Mouse (Mus musculus) spleen, postnatal 10 days (tissue): ENCODE results near the gene Lce3f.

ENCODE experiments used
- DNase-seq, 2 experiments: peaks; one replicate each; pipeline ENCODE4 v3.0.0; 2021 to 2022; ENCODE audit warnings: low spot score in 2 of 2

Gene Lce3f

DNA sequence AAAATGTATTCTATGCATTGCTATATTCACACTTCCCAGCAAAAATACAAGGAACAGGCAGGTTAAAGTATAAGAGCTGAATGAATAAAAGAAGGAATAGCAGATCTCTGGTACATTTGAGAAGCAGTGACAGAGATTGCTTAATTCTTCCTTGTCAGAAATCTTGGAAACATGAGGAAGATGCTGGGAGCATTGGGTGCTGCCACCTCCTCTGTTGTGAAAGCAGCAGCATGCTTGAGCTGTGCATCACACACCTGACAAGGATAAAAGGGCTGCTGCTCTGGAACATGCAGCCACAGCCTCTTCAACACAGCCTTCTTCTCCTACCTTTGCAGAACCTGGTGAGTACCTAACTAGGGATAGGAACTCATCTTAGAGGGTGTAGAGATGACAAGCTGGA lies at the start of gene Lce3f:
Gene Lce3f, plus strand, starts transcription at position 301 of the 400 bp plus-strand sequence.
- no peak for DNase-seq

- DNase-seq: no peak
These were observed 47.8 kb upstream of the Lce3f start, which contains the start of gene Lce3c for GRCm38 (mm10) chr3:92944186-92944585. Gene Lce3c (plus strand): TSS chr3:92944486.

DNA sequence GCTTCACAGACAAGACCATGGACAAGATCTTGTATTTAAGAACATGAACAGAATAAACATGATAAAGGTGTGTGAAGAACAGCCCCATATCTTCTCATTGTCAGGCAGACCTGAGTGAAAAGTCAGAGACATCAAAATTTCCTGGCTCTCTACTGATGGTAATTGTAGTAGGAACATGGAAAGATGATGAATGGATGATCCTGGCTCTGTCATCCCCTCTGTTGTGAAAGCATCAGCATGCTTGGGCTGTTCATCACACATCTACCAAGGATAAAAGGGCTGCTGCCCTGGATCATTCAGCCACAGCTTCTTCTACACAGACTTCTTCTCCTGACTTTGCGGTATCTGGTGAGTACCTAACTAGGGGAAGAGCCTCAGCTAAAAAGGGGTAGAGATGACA lies 34.9 kb upstream of the Lce3f start, which contains the start of gene Lce3d:
Gene Lce3d, plus strand, starts transcription at position 301 of the 400 bp plus-strand sequence.
- no peak for DNase-seq

- DNase-seq: no peak
These were observed 25.3 kb upstream of the Lce3f start, which contains the start of gene Lce3e for GRCm38 (mm10) chr3:92966761-92967160. Gene Lce3e (plus strand): TSS chr3:92967061.

DNA sequence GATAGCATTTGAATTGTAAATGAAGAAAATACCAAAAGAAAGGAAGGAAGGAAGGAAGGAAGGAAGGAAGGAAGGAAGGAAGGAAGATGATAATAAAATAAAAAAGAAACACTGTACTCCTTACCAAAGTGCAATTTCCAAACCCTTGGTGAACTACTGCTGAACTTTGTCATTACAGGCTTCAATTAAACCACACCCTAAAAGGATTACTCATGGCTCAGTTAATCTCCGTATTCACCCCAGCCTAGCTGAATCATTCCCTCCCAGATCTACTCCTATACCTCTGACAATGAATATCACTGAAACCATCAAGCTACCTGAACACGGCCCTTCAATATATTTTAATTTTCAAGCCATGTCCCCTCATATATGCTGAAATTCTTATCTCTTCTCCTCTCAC lies 13.5 kb upstream of the Lce3f start:
- no peak for DNase-seq

DNA sequence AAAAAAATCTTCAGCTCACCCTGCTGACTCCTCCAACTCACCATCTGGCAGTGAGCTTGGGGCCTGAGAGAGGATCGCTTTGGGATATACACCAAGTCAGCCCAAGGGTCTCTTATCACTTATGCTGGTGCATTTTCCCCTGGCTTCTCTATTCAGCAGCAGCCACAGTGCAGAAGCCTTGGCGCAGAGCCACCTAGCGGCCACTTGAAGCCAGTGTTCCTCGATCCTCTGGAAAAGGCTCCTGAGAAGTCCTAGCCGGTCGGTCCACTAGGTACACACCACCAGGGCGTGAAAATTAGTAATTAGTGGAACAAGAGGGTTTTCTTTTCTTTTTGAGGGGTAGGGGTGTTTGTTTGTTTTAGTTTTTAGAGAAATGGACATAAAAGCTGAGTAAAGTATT lies 6.7 kb downstream of the Lce3f start:
- DNase-seq: peak in 1 of 2 experiments; percentile 32

- no peak for DNase-seq
These were observed 8.6 kb downstream of the Lce3f start for GRCm38 (mm10) chr3:93000621-93001020.

- DNase-seq: no peak
These were observed 10.8 kb downstream of the Lce3f start for GRCm38 (mm10) chr3:93002843-93003242.

- DNase-seq: no peak
These were observed 22.4 kb downstream of the Lce3f start for GRCm38 (mm10) chr3:93014378-93014801.

DNA sequence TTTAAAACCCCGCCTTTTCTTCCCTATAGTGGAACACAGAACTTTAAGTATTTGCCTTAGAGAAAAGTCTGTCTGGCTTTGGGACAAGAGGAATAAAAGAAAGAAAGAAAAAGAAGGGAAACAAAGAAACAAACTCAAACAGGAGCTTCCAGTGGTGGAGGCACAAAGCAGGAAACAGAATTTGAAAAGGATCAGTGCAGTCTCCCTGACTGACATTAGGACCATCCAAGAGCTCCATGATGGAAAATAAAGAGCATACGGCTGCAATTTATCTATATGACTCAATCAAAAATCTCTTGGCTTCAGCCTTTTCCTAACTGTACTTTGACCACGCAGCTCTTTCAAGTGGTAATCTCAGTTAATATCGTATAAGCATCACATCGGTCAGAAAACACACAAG lies 22.8 kb downstream of the Lce3f start:
- DNase-seq: no peak

- no peak for DNase-seq
These were observed 23.6 kb downstream of the Lce3f start, which contains the start of gene Crct1 for GRCm38 (mm10) chr3:93015460-93016104. Gene Crct1 (minus strand): TSS chr3:93015687.

GRCm38 (mm10) chr3:93018960-93019359 lies 26.9 kb downstream of the Lce3f start, which contains the start of gene Lce1m:
Gene Lce1m (minus strand): TSS chr3:93019060.
- DNase-seq: no peak

DNA sequence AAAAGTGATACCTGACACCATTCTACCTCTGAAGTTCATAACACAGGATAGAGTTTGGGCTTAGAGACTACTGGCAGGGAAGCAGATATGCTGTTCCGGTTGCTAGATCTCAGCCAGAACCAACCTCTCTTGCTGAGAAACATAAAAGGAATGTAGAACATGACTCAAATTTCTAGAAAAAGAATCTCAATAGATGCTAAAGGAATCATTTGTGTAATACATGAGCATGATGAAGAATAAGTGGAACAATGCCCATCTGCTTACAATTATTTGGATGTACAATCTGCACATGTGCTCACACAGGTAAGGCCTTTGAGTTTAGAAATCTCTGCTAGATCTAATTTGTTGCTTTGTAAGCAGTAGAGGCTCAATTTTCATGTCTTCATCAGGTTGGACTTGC lies 29.1 kb downstream of the Lce3f start:
- no peak for DNase-seq

- DNase-seq: no peak
These were observed 31.6 kb downstream of the Lce3f start for GRCm38 (mm10) chr3:93023411-93024184.

DNA sequence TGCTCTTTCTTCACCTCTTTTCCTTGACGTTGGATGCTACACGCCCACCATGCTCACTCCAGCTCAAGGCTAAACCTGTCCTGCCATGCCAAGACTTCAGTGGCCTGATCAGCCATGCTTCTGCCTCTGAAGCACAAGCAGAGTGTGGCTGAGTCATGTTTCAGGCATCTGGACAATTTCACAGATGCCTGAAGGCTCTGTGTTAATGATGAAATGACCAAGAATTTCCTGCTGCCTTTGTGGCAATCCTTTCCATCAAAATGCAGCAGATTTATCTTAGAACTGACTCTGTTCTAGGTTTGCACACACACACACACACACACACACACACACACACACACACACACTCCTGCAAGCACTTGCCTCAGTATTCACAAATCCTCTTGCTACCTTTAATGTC lies 33.5 kb downstream of the Lce3f start:
- DNase-seq: no peak

- DNase-seq: no peak
These were observed 39.4 kb downstream of the Lce3f start for GRCm38 (mm10) chr3:93031450-93031849.
